Mouse (Mus musculus) macrophage (primary cell): Measurements from ENCODE around the gene H2-M10.2. TPM values are rescaled to one million over a fixed set of nuclear protein-coding genes. Genes with fewer than 3 reads are reported as not detected.
A peak's percentile ranks its signal among the peaks of the same experiment; 100 is the strongest.
"Not testable (repeated sequence)": the region's sequence is repeated elsewhere in the genome, so short reads cannot be mapped to it uniquely, and the experiment has no call there.

Source experiments
- H3K27ac ChIP-seq: fragments of 350-480 bp; formaldehyde crosslinking; 2 replicates; pipeline ENCODE4 v1.9.0; 2021
- H3K36me3 ChIP-seq: fragments of 350-480 bp; formaldehyde crosslinking; 2 replicates; pipeline ENCODE4 v1.9.0; 2021; ENCODE audit errors: inconsistent target
- H3K4me3 ChIP-seq: fragments of 350-480 bp; formaldehyde crosslinking; 2 replicates; pipeline ENCODE4 v1.9.0; 2021; ENCODE audit errors: inconsistent target
- H3K79me2 ChIP-seq: fragments of 350-480 bp; formaldehyde crosslinking; 2 replicates; pipeline ENCODE4 v1.9.0; 2021; ENCODE audit errors: inconsistent target
- WGBS: methylation state at CpG from one replicate; pipeline ENCODE4 v1.1.7; 2026; ENCODE audit warnings: inconsistent platforms; ENCODE audit not compliant: missing documents; 5-methylcytosine and 5-hydroxymethylcytosine counted together
- polyA plus RNA-seq: library from polyadenylated mRNA; stranded (reverse); fragments of 250-400 nt; gene quantifications from 3 replicates; pipeline ENCODE4 v1.2.4, GENCODE M21; 2018; ENCODE audit warnings: inconsistent platforms
- total RNA-seq, 78 experiments: library from RNA; depleted of rRNA; stranded (reverse); fragments of 250-400 nt; gene quantifications; 1 replicate in 9 of 78; 2 replicates in 24 of 78; 3 replicates in 43 of 78; 4 replicates in 2 of 78; pipeline ENCODE4 v1.2.4; 2018; ENCODE audit warnings: inconsistent platforms in 56 of 78

Gene H2-M10.2
- total RNA-seq (2018; cell fraction: chromatin; rRNA removed), result not detected
- not detected for total RNA-seq (2018; cell fraction: cytosol; rRNA removed)
- not detected for total RNA-seq (2018; cell fraction: nucleus; rRNA removed)
- polyA plus RNA-seq, result not detected in 3 replicates

- WGBS, result 77% methylated on average over 2 of the region's 2 CpGs
- Histone ChIP-seq H3K27ac (no peak within 1 kb of the TSS), H3K36me3 (no peaks in the 10 kb centered on the region), H3K79me2 (no peaks in the 10 kb centered on the region), H3K4me3 (no peak within 1 kb of the TSS)
These were observed at the start of gene H2-M10.2 for GRCm38 (mm10) chr17:36286390-36286789. H2-M10.2 (minus strand) TSS chr17:36286490.

GRCm38 (mm10) chr17:36326055-36326454 is 39.8 kb upstream of the H2-M10.2 start, which contains the start of gene H2-M10.1:
H2-M10.1 (minus strand) TSS chr17:36326155.
- no peak within 1 kb of the TSS for H3K4me3 ChIP-seq
- no peaks in the 10 kb centered on the region for H3K79me2 ChIP-seq
- H3K36me3 ChIP-seq, result no peaks in the 10 kb centered on the region
- no peak within 1 kb of the TSS for H3K27ac ChIP-seq
- WGBS, result 93% methylated on average over 4 of the region's 4 CpGs

GRCm38 (mm10) chr17:36315689-36316253 is 29.5 kb upstream of the H2-M10.2 start:
- Histone ChIP-seq H3K4me3 (no peak overlapping the region; the same call in 1 of the 2 replicates), H3K36me3 (no peaks in the 10 kb centered on the region), H3K27ac (no peak overlapping the region), H3K79me2 (no peaks in the 10 kb centered on the region)
- WGBS, result 35% methylated on average over 5 of the region's 5 CpGs

- H3K79me2 ChIP-seq, result no peaks in the 10 kb centered on the region
- no peak overlapping the region for H3K27ac ChIP-seq
- 2% methylated on average over 19 of the region's 19 CpGs for WGBS
- no peaks in the 10 kb centered on the region for H3K36me3 ChIP-seq
- H3K4me3 ChIP-seq, result peak overlapping the region; percentile 35
These were observed 28.9 kb upstream of the H2-M10.2 start for GRCm38 (mm10) chr17:36315041-36315688.

- 22% methylated on average over 7 of the region's 9 CpGs for WGBS
- H3K36me3 ChIP-seq, result no peaks in the 10 kb centered on the region
- peak overlapping the region; percentile 35 for H3K4me3 ChIP-seq
- no peak overlapping the region for H3K27ac ChIP-seq
- H3K79me2 ChIP-seq, result no peaks in the 10 kb centered on the region
These were observed 28.2 kb upstream of the H2-M10.2 start for GRCm38 (mm10) chr17:36314511-36314910.

GRCm38 (mm10) chr17:36309293-36309692 is 23.0 kb upstream of the H2-M10.2 start:
- Histone ChIP-seq H3K4me3 (no peak overlapping the region), H3K36me3 (no peaks in the 10 kb centered on the region), H3K79me2 (no peaks in the 10 kb centered on the region), H3K27ac (no peak overlapping the region)
- WGBS, result 80% methylated on average over 1 of the region's 1 CpGs

- not testable (repeated sequence) for H3K79me2 ChIP-seq, H3K27ac ChIP-seq, H3K36me3 ChIP-seq, H3K4me3 ChIP-seq
- whole genome bisulfite sequencing, result 2% methylated on average over 3 of the region's 3 CpGs
These were observed 22.6 kb upstream of the H2-M10.2 start for GRCm38 (mm10) chr17:36308855-36309254.

- Histone ChIP-seq H3K27ac (no peak overlapping the region), H3K4me3 (no peak overlapping the region), H3K79me2 (peaks cover 25% of the 10 kb centered on the region), H3K36me3 (peaks cover 9% of the 10 kb centered on the region; the same call in 1 of the 2 replicates)
- 93% methylated on average over 4 of the region's 4 CpGs for WGBS
These were observed 4.6 kb downstream of the H2-M10.2 start for GRCm38 (mm10) chr17:36281521-36282245.

- Histone ChIP-seq H3K36me3 (no peaks in the 10 kb centered on the region; the same call in 1 of the 2 replicates), H3K4me3 (no peak overlapping the region), H3K27ac (no peak overlapping the region), H3K79me2 (peaks cover 87% of the 10 kb centered on the region)
- 95% methylated on average over 3 of the region's 4 CpGs for WGBS
These were observed 11.5 kb downstream of the H2-M10.2 start for GRCm38 (mm10) chr17:36274776-36275175.

- H3K36me3 ChIP-seq, result no peaks in the 10 kb centered on the region; the same call in 1 of the 2 replicates
- H3K79me2 ChIP-seq, result peaks cover 84% of the 10 kb centered on the region
- no peak overlapping the region for H3K27ac ChIP-seq
- WGBS, result 30% methylated on average over 4 of the region's 4 CpGs
- no peak overlapping the region for H3K4me3 ChIP-seq
These were observed 12.5 kb downstream of the H2-M10.2 start for GRCm38 (mm10) chr17:36273796-36274195.

GRCm38 (mm10) chr17:36272643-36273366 is 13.5 kb downstream of the H2-M10.2 start:
- H3K79me2 ChIP-seq, result peaks cover 75% of the 10 kb centered on the region
- H3K36me3 ChIP-seq, result no peaks in the 10 kb centered on the region; the same call in 1 of the 2 replicates
- no peak overlapping the region for H3K27ac ChIP-seq
- peak overlapping the region; percentile 77 for H3K4me3 ChIP-seq
- WGBS, result 82% methylated on average over 8 of the region's 9 CpGs

GRCm38 (mm10) chr17:36271586-36272256 is 14.6 kb downstream of the H2-M10.2 start, which contains the start of gene Trim39:
Trim39 (minus strand) TSS chr17:36272247.
- H3K4me3 ChIP-seq, result peak within 1 kb of the TSS; percentile 77
- H3K36me3 ChIP-seq, result peaks cover 11% of the 10 kb centered on the region; the same call in 1 of the 2 replicates
- H3K27ac ChIP-seq, result peak within 1 kb of the TSS; percentile 70
- WGBS, result under 1% methylated on average over 43 of the region's 43 CpGs
- H3K79me2 ChIP-seq, result peaks cover 64% of the 10 kb centered on the region

GRCm38 (mm10) chr17:36270956-36271585 is 15.2 kb downstream of the H2-M10.2 start:
- H3K4me3 ChIP-seq, result peak overlapping the region; percentile 72
- under 1% methylated on average over 65 of the region's 84 CpGs for whole genome bisulfite sequencing
- peaks cover 58% of the 10 kb centered on the region for H3K79me2 ChIP-seq
- peaks cover 14% of the 10 kb centered on the region; the same call in 1 of the 2 replicates for H3K36me3 ChIP-seq
- H3K27ac ChIP-seq, result peak overlapping the region; percentile 36; the same call in 1 of the 2 replicates
